Mouse (Mus musculus): ENCODE results near the gene Slc7a4.
A peak's percentile ranks its signal among the peaks of the same experiment; 100 is the strongest.

DNA sequence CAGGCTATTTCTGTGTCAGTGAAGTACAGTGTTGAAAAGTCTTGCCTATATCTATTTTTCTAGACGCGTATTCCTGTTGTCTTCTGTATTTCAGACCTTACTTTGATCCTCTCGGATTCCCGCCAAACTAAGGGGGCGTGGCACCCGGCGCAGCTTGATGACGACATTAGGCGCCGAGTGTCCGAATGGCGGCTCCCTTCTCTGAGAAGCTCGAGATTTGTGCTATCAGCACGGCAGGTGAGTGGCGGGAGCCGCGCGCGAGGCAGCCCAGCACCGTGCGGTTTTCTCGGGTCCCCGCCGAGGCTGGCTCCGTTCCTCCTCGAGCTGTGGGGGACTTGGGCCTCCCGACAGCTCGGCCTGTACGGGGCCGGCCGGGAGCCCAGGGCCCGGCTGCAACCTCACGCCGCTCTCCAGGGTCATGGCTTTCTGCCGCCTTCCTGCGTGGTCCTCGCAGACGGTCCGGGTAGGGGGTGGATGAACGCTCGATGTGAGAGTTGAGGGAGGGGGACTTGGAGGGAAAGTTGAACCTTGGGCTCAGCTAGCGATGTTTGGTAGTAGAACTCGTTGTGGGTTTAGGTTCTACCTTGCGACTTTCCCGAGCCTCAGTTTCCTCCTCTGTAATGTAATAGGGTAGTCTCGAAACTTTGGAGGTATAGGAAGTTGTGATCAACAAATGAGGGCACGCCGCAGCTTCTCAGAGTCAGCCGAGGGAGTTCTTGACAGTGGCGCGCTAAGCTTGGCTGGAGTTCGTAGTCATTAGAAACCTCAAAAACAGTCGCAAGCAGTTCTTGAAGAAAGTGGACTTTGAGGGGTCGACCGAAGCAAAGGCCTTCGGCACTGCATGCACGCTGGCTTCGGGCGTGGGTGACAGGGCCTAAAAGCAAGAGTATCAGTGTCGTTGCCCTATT, 36.4 kb upstream of the Slc7a4 start, which contains the start of gene Smpd4:
- TF ChIP-seq CTCF (IDR thresholded peaks at IDR 0.05; ENCODE audit: low read depth) (0 out of 2 replicates have a peak, but pooled peaks have one; percentile 12), EP300 (IDR thresholded peaks at IDR 0.05; ENCODE audit: low read depth) (no peak)
